Mouse (Mus musculus) lung, postnatal 0 days (tissue): ENCODE measurements around the gene Jakmip3.

ENCODE experiments used
- CTCF ChIP-seq: IDR thresholded peaks from 2 replicates; pipeline ENCODE4 v1.5.1; 2016; ENCODE audit warnings: antibody characterized with exemption, mild to moderate bottlenecking
- EP300 ChIP-seq: IDR thresholded peaks from 2 replicates; pipeline ENCODE4 v1.6.1; 2016; ENCODE audit warnings: antibody characterized with exemption, mild to moderate bottlenecking, control low read depth

DNA sequence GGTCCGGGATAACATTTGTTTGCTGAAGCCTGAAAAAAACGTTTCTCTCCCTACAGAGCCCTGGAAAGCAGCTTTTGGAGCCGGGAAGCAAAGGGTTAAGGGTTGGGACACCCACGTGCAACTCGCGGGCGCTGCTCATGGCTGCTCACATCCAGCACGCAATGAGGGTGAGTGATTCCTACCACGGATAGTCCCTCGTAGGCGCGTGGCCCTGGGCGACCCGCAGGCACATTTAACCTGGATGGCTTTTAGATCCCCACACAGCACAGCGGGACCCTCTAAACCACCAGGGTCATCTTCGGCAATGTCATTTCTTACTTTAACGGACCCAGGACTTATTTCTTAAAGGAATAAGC lies 296 bp upstream of the Jakmip3 start:
- TF ChIP-seq EP300 (no peak), CTCF (no peak)
